Mouse (Mus musculus): ENCODE data around the gene Myoz1.
"Not testable (repeated sequence)": the region's sequence is repeated elsewhere in the genome, so short reads cannot be mapped to it uniquely, and the experiment has no call there.

Gene Myoz1

GRCm38 (mm10) chr14:20637818-20638574 is 18.3 kb downstream of the Myoz1 start:
- no peak for DNase-seq

- DNase-seq: not testable (repeated sequence)
These were observed 19.4 kb downstream of the Myoz1 start for GRCm38 (mm10) chr14:20636968-20637367.

GRCm38 (mm10) chr14:20635546-20635945 is 20.8 kb downstream of the Myoz1 start:
- DNase-seq: no peak

GRCm38 (mm10) chr14:20631253-20631652 is 25.1 kb downstream of the Myoz1 start:
- no peak for DNase-seq

- DNase-seq: no peak
These were observed 29.4 kb downstream of the Myoz1 start for GRCm38 (mm10) chr14:20626971-20627370.

- DNase-seq: no peak
These were observed 29.9 kb downstream of the Myoz1 start for GRCm38 (mm10) chr14:20626447-20626846.

GRCm38 (mm10) chr14:20622907-20623306 is 33.4 kb downstream of the Myoz1 start:
- DNase-seq: no peak

- DNase-seq: no peak
These were observed 33.9 kb downstream of the Myoz1 start for GRCm38 (mm10) chr14:20622412-20622811.

GRCm38 (mm10) chr14:20621903-20622302 is 34.4 kb downstream of the Myoz1 start:
- DNase-seq: no peak

- DNase-seq: no peak
These were observed 37.2 kb downstream of the Myoz1 start for GRCm38 (mm10) chr14:20619131-20619530.

- DNase-seq: no peak
These were observed 38.1 kb downstream of the Myoz1 start for GRCm38 (mm10) chr14:20618211-20618610.

GRCm38 (mm10) chr14:20616421-20616820 is 39.9 kb downstream of the Myoz1 start:
- no peak for DNase-seq

- no peak for DNase-seq
These were observed 41.3 kb downstream of the Myoz1 start for GRCm38 (mm10) chr14:20615075-20615474.

- DNase-seq: no peak
These were observed 43.5 kb downstream of the Myoz1 start for GRCm38 (mm10) chr14:20612820-20613219.

GRCm38 (mm10) chr14:20610146-20610545 is 46.2 kb downstream of the Myoz1 start:
- no peak for DNase-seq

GRCm38 (mm10) chr14:20609519-20609918 is 46.8 kb downstream of the Myoz1 start:
- DNase-seq: no peak

GRCm38 (mm10) chr14:20607396-20608126 is 48.8 kb downstream of the Myoz1 start:
- DNase-seq: no peak

- DNase-seq: no peak
These were observed 55.1 kb downstream of the Myoz1 start for GRCm38 (mm10) chr14:20601287-20601686.

- DNase-seq: no peak
These were observed 56.1 kb downstream of the Myoz1 start for GRCm38 (mm10) chr14:20600203-20600602.

GRCm38 (mm10) chr14:20599542-20599941 is 56.8 kb downstream of the Myoz1 start:
- DNase-seq: no peak
